Mouse (Mus musculus) embryonic fibroblast, embryonic 13.5 days (primary cell): ENCODE measurements around the gene Dnah17. TPM values are rescaled to one million over a fixed set of nuclear protein-coding genes. Genes with fewer than 3 reads are reported as not detected.

Source experiments
- H3K27ac ChIP-seq: 2 replicates; pipeline ENCODE4 v1.5.1; 2012; ENCODE audit warnings: low read length, control low read depth, inconsistent platforms; ENCODE audit not compliant: insufficient read depth
- H3K4me1 ChIP-seq: 2 replicates; pipeline ENCODE4 v1.6.1; 2011; ENCODE audit warnings: low read length; ENCODE audit not compliant: control insufficient read depth, insufficient read depth
- H3K4me3 ChIP-seq: 2 replicates; pipeline ENCODE4 v1.5.1; 2011; ENCODE audit warnings: mild to moderate bottlenecking, control low read depth, low read length; ENCODE audit not compliant: insufficient read depth
- CTCF ChIP-seq: IDR thresholded peaks from 2 replicates; pipeline ENCODE4 v1.5.1; 2011; ENCODE audit warnings: mild to moderate bottlenecking, control low read depth, low read length, moderate library complexity, borderline replicate concordance; ENCODE audit not compliant: insufficient read depth
- POLR2A ChIP-seq: IDR thresholded peaks from 2 replicates; pipeline ENCODE4 v1.6.1; 2011; ENCODE audit warnings: low read depth, mild to moderate bottlenecking, control low read depth, low read length, moderate library complexity
- polyA plus RNA-seq: library from polyadenylated mRNA; stranded (reverse); fragments of >200 nt; gene quantifications from 2 replicates; pipeline ENCODE4 v1.2.4, GENCODE M21; 2011; ENCODE audit warnings: low read depth; ENCODE audit not compliant: missing spikeins, insufficient read length

The Dnah17 gene
- polyA plus RNA-seq, 1 experiment: not detected

DNA sequence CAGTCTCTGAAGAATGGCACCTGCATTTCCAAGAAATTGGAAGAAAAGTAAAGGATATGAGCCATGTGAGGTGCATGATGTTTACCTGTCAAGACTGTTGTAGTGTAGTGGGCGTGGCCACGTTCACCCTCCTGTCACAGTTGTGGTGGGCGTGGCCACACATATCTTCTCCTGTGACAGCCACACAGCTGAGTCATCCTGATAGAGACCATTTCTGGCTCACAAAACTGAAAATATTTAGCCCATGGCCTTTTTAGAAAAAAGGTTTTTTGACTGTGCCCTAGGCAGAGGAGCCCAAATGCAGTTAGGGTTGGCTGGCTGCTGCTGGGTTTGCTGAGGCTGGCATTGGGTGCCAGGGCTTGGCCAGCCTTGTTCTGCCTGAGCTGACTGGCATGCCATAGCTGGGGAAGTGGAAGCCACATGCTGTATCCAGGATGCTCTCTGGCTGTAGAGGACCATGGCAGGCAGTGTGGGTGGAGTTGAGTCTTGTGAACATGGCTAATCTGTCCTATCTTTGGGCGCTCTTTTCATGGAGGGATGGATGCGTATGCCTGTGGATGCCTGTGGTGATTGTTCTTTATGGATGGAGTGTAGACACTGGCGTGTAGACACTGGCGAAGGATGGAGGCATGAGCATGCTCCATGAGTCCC, 129.7 kb downstream of the Dnah17 start:
- peaks cover 23% of the 10 kb centered on the region for H3K4me1 ChIP-seq
- TF ChIP-seq CTCF: no peak
- TF ChIP-seq POLR2A: no peak
- no peak overlapping the region for H3K4me3 ChIP-seq
- no peak overlapping the region for H3K27ac ChIP-seq

DNA sequence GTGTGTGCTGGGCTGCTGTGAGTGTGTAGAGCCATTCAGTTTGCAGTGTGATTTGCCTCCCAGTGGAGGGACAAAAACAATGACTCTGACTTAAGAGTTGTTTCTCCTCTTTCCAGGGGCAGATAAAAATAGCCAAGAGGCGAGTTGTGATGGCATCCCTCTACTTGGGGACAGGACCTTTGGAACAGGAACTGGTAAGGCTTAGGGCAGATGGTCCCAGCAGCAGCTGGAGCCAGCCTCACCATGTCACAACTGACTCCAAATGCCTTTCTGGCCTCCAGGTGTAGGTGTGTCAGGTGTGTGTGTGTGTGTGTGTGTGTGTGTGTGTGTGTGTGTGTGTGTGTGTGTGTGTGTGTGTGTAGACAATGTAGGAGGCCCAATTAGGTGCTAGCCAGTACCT, 130.4 kb downstream of the Dnah17 start:
- Histone ChIP-seq H3K27ac (no peak overlapping the region), H3K4me3 (no peak overlapping the region), H3K4me1 (peaks cover 27% of the 10 kb centered on the region)
- TF ChIP-seq POLR2A (no peak), CTCF (no peak)

DNA sequence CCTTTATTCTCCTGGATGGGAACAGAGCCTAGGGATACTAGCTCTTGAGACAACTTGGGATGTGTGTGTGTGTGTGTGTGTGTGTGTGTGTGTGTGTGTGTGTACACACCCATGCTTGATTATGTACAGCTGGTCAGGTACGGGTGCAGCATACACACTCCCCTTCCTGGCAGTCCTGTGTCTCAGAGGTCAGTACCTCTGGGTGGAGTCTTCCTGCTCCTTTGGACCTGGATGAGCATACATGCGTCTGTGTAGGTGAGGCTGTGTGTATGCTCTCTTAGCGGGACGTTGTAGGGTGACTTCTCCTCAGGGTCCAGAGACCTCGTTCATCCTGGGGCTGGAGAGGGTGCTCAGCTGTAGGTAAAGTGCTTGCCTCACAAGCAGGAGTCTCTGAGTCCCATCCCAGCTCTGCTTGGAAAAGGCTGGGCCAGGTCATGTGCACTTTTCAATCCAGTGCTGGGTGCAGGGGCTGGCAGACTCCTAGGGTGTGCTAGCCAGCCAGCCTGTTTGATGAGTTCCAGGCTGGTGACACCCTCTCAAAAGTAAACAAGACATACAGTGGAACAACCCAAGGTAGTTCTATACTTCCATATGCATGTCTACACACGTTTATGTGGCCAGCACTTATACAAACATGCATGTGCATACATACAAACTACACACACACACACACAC, 131.0 kb downstream of the Dnah17 start:
- peaks cover 34% of the 10 kb centered on the region for H3K4me1 ChIP-seq
- H3K4me3 ChIP-seq: no peak overlapping the region
- TF ChIP-seq CTCF (no peak), POLR2A (no peak)
- no peak overlapping the region for H3K27ac ChIP-seq

DNA sequence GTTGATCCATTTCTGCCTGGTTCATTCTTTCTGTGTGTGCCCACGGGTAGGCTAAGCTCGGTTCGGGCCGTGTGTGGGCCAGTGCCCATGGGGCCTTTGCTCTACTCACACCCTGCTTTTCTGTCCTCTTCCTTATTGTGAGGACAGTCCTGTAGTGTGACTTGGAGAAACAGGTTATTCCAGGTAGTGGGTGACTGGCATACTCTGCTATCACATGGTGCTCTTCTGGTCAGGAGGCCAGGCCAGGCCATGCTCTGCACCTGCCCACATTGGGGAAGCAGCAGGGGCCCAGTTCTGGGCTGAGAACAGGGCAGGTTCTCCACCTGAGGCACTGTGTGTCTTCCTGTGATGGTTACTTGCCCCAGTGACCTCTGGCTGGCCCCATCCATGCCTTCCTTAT, 132.1 kb downstream of the Dnah17 start:
- H3K27ac ChIP-seq: no peak overlapping the region
- H3K4me3 ChIP-seq: no peak overlapping the region
- H3K4me1 ChIP-seq: peaks cover 35% of the 10 kb centered on the region
- TF ChIP-seq CTCF (no peak), POLR2A (no peak)

DNA sequence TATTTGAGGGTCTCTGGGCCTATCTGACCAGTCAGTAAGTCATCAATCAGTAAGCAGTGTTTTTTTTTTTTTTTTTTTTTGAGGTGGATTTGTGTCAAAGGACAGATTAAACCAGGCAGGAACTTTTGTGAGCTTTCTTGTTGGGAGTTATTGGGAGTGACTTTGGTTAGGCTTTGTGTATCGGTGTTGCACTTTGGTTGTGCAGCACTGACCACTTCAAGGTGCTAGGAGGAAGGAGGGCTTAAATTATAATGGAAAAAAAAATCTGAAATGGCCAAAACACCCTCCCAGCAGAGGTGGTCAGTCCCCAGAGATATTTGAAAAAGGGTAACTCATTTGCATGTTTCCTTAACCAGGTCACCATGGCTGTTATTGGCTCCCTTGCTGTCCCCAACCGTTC, 133.3 kb downstream of the Dnah17 start:
- TF ChIP-seq POLR2A: no peak
- no peak for TF ChIP-seq CTCF
- peaks cover 39% of the 10 kb centered on the region for H3K4me1 ChIP-seq
- H3K27ac ChIP-seq: no peak overlapping the region
- H3K4me3 ChIP-seq: no peak overlapping the region

DNA sequence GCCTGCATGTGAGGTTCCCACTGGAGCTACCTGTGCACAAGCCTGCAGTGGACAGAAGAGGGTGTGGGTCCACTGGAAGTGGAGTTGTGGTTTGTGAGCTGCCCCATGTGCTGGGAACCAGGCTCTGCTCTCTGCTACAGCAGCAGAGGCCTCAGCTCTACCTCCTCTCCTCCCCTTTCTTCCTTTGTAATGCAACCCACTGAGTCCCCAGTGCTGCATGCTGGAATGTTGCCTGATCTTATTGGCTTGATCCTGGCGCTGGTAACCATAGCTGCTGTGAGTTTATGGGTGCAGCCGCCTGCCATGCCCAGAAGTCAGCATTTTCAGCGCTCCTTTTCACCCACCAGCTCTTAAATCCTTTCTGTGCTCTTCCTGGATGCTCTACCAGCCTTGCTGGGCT, 134.4 kb downstream of the Dnah17 start:
- peaks cover 48% of the 10 kb centered on the region for H3K4me1 ChIP-seq
- H3K4me3 ChIP-seq: no peak overlapping the region
- H3K27ac ChIP-seq: peak overlapping the region; percentile 91
- TF ChIP-seq CTCF (no peak), POLR2A (no peak)

DNA sequence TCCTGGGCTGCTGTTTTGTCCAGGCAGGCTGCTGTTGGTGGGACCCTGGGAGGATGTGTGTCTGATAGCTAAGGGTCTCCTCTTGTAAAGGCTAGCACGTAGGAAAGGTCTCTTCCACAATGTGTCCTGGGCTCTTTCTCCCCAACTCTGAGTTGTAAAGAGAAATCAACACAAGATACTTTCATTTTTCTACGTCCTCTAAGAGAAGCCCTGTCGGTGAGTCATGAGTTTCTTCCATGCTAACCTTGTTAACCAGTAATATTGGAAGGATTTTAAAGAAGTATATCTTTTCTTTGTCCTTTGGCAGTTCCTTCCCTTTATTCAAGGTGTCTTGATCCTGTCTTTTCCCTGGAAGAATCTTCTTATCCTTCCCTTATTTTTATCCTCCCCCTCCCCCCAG, 134.8 kb downstream of the Dnah17 start:
- Histone ChIP-seq H3K27ac (peak overlapping the region; percentile 91), H3K4me3 (no peak overlapping the region), H3K4me1 (peaks cover 44% of the 10 kb centered on the region)
- TF ChIP-seq CTCF: no peak
- TF ChIP-seq POLR2A: no peak

DNA sequence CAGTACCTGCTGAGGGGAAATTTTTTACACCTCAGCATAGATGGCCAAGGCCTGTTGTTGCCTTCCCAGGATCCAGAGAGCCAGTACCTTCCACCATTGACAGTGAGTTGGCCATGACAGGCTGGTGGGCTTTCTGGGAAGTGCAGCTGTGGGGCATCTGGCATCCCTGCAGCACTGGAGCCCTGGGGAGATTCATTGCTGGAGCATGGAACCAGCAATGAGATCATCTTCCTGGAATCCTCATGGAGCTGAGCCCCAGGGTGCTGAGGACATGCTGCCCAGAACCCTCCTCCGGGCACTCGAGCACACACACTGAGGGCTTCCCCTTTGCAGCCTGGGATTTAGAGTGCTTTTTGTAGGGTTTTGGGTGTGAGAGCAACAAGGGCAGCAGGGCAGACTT, 135.2 kb downstream of the Dnah17 start:
- peak overlapping the region; percentile 91 for H3K27ac ChIP-seq
- no peak for TF ChIP-seq CTCF
- TF ChIP-seq POLR2A: no peak
- no peak overlapping the region for H3K4me3 ChIP-seq
- H3K4me1 ChIP-seq: peaks cover 44% of the 10 kb centered on the region

DNA sequence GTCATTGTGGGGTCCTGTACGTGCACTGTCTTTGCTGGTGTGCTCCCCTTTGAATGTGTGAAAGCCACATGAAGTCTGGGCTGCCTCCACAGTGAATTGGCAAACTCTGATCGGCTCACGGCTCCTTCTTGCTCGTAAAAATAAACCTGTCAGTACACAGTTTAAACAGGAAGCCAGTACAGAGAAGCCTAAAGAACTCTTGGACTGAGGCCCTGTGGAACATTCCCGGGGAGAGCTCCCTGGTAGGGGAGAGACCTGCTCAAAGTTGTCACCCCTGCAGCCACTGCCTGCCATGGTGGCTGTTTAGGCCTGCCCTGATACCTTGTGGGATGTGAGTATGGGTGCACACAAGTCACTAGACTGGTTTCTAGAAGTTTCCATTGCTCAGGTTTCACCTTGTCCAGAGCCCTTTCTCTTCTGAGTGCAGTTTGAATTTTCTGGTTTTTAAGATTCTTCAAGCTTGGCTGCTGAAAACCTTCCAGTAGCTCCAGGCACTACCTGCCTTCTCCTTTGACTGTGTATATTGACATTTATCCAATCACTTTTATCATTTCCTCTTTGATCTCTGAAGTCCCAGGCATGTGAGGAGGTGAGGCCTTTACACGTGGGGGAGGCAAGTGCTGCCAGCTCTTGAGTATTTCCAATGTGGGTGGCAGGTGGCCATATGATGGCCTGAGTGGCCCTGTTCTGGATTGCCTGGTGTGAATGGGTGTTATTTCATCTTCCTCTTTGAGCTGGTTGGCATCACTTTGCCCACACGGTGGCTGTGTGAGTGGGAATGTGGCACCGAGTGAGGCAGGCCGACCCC, 136.0 kb downstream of the Dnah17 start:
- peaks cover 46% of the 10 kb centered on the region for H3K4me1 ChIP-seq
- no peak for TF ChIP-seq CTCF
- H3K4me3 ChIP-seq: no peak overlapping the region
- peak overlapping the region; percentile 91 for H3K27ac ChIP-seq
